Mouse (Mus musculus) gastrocnemius, postnatal 4 days (tissue): ENCODE data around the gene Erc2. TPM values are rescaled to one million over a fixed set of nuclear protein-coding genes. Genes with fewer than 3 reads are reported as not detected.
"Not testable (repeated sequence)": the region's sequence is repeated elsewhere in the genome, so short reads cannot be mapped to it uniquely, and the experiment has no call there.

Experiments
- DNase-seq, 2 experiments: peaks; one replicate each; pipeline ENCODE4 v3.0.0; 2021 to 2022; ENCODE audit warnings: low spot score in 2 of 2, mixed read lengths in 2 of 2
- total RNA-seq, 2 experiments: library from RNA; stranded (reverse); gene quantifications; 2 replicates each; pipeline ENCODE4 v1.2.3; 2021

Erc2 gene
- total RNA-seq, 2 experiments from 2014 or later: 3.2 to 3.3 TPM

GRCm38 (mm10) chr14:27823897-27824296 lies 201.7 kb downstream of the Erc2 start:
- no peak for DNase-seq

GRCm38 (mm10) chr14:27826829-27827228 lies 204.6 kb downstream of the Erc2 start:
- DNase-seq: no peak

DNA sequence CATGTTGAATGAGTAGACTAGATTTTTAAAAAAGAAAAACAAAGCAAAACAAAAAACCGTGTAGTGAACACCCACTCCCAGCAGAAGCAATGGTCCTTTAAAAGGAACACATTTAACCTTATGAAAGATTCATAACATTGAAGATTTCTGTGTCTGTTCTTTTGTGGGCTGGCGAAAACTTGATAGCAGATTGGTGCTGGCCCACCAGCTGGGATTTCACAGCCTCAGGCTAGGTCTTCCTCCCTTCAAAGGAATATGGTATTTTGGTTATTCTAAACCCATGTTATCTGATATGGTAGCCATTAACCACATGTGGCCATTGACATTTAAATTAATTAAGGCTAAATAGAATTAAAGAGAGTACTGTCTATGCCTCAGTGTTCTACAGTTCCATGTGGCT lies 205.9 kb downstream of the Erc2 start:
- no peak for DNase-seq

DNA sequence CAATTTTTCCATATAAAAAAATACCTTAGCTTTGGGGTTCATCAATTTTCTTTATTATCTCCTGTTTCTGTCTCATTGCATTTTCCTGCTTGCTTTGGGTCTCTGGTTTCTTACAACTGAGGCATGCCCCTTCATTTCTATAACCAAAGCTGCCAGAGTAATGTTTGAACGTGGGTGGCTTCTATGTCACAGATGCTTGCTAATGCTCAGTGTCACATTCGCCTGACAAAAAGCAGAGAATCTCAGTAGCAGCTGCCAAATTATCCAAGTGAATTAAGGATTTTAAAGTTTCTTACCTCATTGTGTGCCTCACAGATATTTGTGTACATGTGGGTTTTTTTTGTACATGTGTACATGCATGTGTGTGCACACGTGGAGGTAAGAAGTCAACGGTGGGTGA lies 210.0 kb downstream of the Erc2 start:
- no peak for DNase-seq

DNA sequence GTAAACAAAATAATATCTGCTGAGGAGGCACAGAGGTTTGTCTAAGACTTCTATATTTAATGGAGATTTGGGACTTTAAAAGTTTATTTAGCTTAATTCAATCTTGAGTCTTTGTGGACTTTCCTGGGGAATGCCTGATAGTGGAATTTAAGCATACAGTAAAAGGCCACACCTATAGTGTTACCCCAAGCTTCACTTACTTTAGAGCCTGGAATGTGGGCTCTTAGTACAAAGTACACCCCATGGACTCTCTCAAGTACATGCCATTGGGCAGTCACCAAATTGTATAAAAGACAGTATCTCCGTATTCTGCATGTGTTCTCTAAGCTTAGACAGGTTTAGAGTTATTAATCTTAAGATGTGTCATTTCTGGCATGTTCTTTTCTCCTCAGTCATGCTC lies 213.1 kb downstream of the Erc2 start:
- no peak for DNase-seq

GRCm38 (mm10) chr14:27837601-27838105 lies 215.4 kb downstream of the Erc2 start:
- DNase-seq: no peak

DNA sequence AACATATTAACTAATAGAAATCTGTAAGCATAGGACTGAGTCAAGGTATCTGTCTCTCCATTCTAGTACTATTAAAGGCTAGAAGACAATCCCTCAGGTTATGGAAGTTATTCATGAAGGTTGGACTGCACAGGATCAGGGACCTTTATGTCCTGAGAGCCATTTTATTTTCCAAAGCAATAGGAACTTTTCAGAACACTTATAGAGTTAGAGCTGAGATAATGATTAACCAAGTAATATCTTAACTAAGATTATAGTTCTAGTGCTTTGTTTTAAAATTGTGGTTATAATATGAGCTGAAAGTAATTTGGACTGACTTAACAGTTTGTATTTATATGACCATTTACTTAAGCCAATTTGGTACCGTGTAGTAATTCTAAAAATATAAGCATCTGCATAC lies 217.9 kb downstream of the Erc2 start:
- DNase-seq: no peak

DNA sequence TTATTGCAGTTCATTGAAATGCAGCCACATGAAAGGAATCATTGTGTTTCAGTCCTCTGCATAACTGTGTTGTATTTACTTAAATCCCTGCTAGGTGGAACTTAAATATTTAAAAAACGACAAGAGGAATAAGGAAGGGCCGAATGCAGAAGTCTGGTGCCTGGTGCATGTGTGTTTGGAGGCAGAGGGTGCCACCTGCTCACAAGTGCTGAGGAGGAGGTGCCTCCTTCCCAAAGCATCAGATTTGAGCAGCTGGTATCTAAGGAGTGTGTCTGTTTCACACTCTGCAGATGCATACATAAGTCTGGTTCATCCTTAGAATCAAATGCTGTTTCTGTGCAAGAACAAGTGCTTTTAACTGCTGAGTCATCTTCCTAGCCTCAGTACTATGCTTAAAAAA lies 224.6 kb downstream of the Erc2 start:
- no peak for DNase-seq

DNA sequence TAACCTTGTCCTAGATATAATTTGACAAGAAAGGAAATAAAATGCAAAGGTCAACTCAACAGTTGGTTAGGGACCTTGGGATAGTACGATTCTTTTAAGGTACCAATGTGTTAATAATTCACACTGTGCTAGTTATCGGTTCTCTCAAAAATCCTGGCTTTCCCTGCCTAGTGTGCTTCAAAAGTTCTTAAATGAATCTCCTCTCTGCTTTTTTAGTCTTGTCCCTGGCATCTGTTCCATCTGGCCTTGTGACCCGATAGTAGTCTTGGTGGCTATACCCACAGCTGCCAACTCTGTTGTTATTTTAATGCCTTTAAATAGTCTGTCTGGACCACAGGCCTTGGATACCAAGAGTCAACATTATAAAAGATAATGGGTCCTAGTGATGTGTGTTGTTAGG lies 225.1 kb downstream of the Erc2 start:
- no peak for DNase-seq

DNA sequence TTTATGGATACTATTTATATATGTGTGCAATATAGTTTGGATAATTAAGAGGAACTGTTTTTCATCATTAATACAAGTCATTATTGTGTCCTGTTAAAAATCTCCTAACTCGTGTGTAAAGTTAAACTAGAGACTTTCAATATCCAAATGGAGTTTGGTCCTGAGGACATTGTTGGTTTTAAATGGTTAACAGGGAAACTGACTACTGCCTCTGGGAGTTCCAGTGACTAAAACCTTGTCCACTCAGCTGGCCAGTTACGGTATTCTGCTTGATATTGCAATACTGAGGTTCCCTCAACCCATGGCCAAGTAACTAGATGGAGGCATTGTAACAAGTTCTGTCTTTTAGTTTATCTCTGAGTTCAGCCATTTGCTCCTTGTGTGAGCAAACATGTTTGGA lies 229.0 kb downstream of the Erc2 start:
- DNase-seq: no peak

GRCm38 (mm10) chr14:27852606-27853005 lies 230.4 kb downstream of the Erc2 start:
- no peak for DNase-seq

DNA sequence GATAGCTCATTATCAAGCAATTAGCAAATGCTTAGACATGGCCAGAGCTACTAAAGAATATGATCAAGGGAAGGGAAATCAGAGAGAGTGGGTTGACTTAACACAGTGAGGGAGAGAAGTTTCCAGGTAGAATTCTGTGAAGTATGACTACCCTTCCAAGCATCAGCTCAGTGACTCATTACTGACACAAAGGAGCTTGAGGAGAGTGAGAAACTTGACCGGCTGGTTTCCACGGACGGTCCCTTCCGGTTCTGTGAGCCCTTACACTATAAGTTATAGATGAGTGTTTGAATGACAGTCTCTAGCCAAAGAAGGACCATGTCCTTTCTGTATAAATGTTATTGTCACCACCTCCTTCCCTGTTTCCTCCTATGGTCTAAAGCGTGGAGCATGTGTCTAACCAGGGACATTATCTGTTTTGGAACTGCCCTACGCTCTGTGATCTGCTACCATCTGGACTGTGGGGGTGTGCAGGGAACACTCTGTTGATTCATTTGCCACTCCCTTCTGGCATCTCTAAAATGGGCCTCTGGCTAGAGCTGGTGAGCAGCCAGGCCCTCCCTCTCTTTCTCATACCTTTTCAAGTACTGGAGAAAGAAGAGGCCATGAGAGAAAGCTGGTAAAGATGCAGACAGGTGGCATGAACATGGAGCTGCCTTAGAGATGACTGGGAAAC lies 238.3 kb downstream of the Erc2 start:
- DNase-seq: no peak

- no peak for DNase-seq
Observed at GRCm38 (mm10) chr14:27862299-27862698, 240.1 kb downstream of the Erc2 start.

GRCm38 (mm10) chr14:27867386-27867785 lies 245.2 kb downstream of the Erc2 start:
- no peak for DNase-seq

GRCm38 (mm10) chr14:27873619-27874018 lies 251.4 kb downstream of the Erc2 start:
- DNase-seq: no peak

- no peak for DNase-seq
Observed at GRCm38 (mm10) chr14:27875991-27876411, 253.8 kb downstream of the Erc2 start.

GRCm38 (mm10) chr14:27881972-27882371 lies 259.7 kb downstream of the Erc2 start:
- DNase-seq: no peak

- not testable (repeated sequence) for DNase-seq
Observed at GRCm38 (mm10) chr14:27886337-27886736, 264.1 kb downstream of the Erc2 start.

- no peak for DNase-seq
Observed at GRCm38 (mm10) chr14:27887488-27887887, 265.3 kb downstream of the Erc2 start.

- no peak for DNase-seq
Observed at GRCm38 (mm10) chr14:27889650-27890049, 267.4 kb downstream of the Erc2 start.

- no peak for DNase-seq
Observed at GRCm38 (mm10) chr14:27892416-27892815, 270.2 kb downstream of the Erc2 start.

DNA sequence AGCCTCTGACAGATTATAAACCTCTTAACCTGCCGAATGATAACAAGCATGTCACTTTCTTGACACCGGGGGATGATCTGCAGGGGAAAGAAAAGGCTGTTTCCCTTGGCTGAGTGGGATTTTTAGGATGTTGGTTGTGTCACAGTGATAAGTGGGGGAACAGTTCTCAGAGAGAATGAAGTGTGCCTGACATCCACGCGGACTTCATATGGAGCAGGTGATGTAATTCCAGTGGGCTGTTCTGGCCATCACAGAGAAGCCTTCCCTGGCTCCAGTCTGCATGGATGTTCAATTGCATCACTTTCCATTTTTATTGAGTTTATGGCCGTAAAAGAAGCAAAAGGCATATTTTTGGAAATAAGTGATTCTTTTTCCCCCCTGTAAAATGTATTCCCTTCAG lies 279.5 kb downstream of the Erc2 start:
- DNase-seq: no peak

GRCm38 (mm10) chr14:27921656-27922373 lies 299.6 kb downstream of the Erc2 start:
- no peak for DNase-seq
